Mouse (Mus musculus) hematopoietic stem cell, adult 5-6 weeks (primary cell): ENCODE measurements at regions not wholly inside any gene's neighbourhood (a gene's known extent, or its start where the extent isn't known, plus 50 kb on each side); places are given as distances from the start of the nearest gene placed in this dataset.

Experiments used
- ATAC-seq, 2 experiments: fragments of 125-278 bp in 1 of 2; replicated peaks in 1 of 2; 2 replicates each; pipeline ENCODE4 v1.8.0; 2016 to 2017; ENCODE audit warnings: inconsistent platforms in 2 of 2, mild to moderate bottlenecking in 2 of 2, moderate number of reproducible peaks in 2 of 2, low read depth in 1 of 2, moderate TSS enrichment in 1 of 2; ENCODE audit not compliant: low FRiP score in 2 of 2, poor library complexity in 2 of 2, severe bottlenecking in 2 of 2, insufficient read depth in 1 of 2, low TSS enrichment in 1 of 2

GRCm38 (mm10) chr2:79543948-79544792 is 87.6 kb upstream of the Cerkl start:
- ATAC-seq: no peak

- ATAC-seq: no peak
Observed at GRCm38 (mm10) chr2:79544793-79545260, 88.2 kb upstream of the Cerkl start.

- ATAC-seq: peak; percentile 26 to 68
Observed at GRCm38 (mm10) chr2:79546206-79546605, 88.9 kb upstream of the Itprid2 start.

GRCm38 (mm10) chr2:79547284-79547683 is 87.9 kb upstream of the Itprid2 start:
- ATAC-seq: no peak

GRCm38 (mm10) chr2:79548039-79548600 is 87.0 kb upstream of the Itprid2 start:
- peak; percentile 13 to 22; a peak in 2 of 4 replicates for ATAC-seq

GRCm38 (mm10) chr2:79549781-79550180 is 85.4 kb upstream of the Itprid2 start:
- no peak for ATAC-seq

- ATAC-seq: peak; percentile 59 to 62
Observed at GRCm38 (mm10) chr2:79550432-79550831, 84.7 kb upstream of the Itprid2 start.

- no peak for ATAC-seq
Observed at GRCm38 (mm10) chr2:79552481-79552880, 82.7 kb upstream of the Itprid2 start.

- no peak for ATAC-seq
Observed at GRCm38 (mm10) chr2:79555395-79555794, 79.8 kb upstream of the Itprid2 start.

GRCm38 (mm10) chr2:79557361-79557760 is 77.8 kb upstream of the Itprid2 start:
- no peak for ATAC-seq

GRCm38 (mm10) chr2:79566280-79566933 is 68.7 kb upstream of the Itprid2 start:
- peak in 1 of 2 experiments; percentile 42; a peak in 1 of 4 replicates for ATAC-seq

GRCm38 (mm10) chr2:79567413-79567934 is 67.7 kb upstream of the Itprid2 start:
- ATAC-seq: no peak

GRCm38 (mm10) chr2:79569663-79570062 is 65.5 kb upstream of the Itprid2 start:
- ATAC-seq: no peak

GRCm38 (mm10) chr2:79571910-79572309 is 63.2 kb upstream of the Itprid2 start:
- ATAC-seq: no peak

- no peak for ATAC-seq
Observed at GRCm38 (mm10) chr2:79575074-79575473, 60.1 kb upstream of the Itprid2 start.

- no peak for ATAC-seq
Observed at GRCm38 (mm10) chr2:79585022-79585774, 50.0 kb upstream of the Itprid2 start.
